ENCODE assay signal across 9 mouse cellular contexts in genomic region chr7:83549353-83549774, GRCm38 (mm10). TPM values are rescaled to one million over a fixed set of nuclear protein-coding genes. Genes with fewer than 3 reads are reported as not detected.
DNase-seq lines count a peak whose midpoint lies in the region; ATAC-seq and TF ChIP-seq lines count a peak whose summit lies in the region.
"Had no signal": no experiment of that assay in that cellular context is flagged by ENCODE, and none has a peak within 500 bp of the region (broad histone marks: within the 10 kb centered on the region; RNA-seq: fewer than 3 reads in every experiment).

No protein-coding gene starts in this region.

- no peak for TF ChIP-seq CTCF in left cerebral cortex, adult 2 months (IDR thresholded peaks at IDR 0.05)

- DNase-seq in left cerebral cortex, adult 2 months (ENCODE audit: extremely low spot score in 1 of 2, low spot score in 2 of 2): no peak
- DNase-seq in left cerebral cortex, postnatal 36 days (ENCODE audit: low spot score in 2 of 2): no peak
- no peak for DNase-seq in spleen, adult 18-20 months
- DNase-seq in urinary bladder, postnatal 10 days (ENCODE audit: low spot score): no peak
- DNase-seq: thymus, adult 18-20 months had no signal

- intact Hi-C loops in left cerebral cortex, adult 2 months (cut with DNase I): no loop called here
- intact Hi-C loops in left cerebral cortex, postnatal 36 days (cut with DNase I): loop anchor here (10.0 kb wide), 1 partner anchor 345 kb away; no protein-coding TSS in a partner anchor

- peak overlapping the region; percentile 31 for H3K4me3 ChIP-seq in left cerebral cortex, adult 2 months
- no peak overlapping the region for H3K4me3 ChIP-seq in forebrain, embryonic 12.5 days (replicated peaks)
- no peak overlapping the region for H3K4me3 ChIP-seq in hindbrain, embryonic 13.5 days
- no peak overlapping the region for H3K4me3 ChIP-seq in neural tube, embryonic 12.5 days
- H3K4me3 ChIP-seq: liver, embryonic 15.5 days had no signal

- ATAC-seq in forebrain, embryonic 12.5 days (ENCODE audit: low FRiP score): peak; percentile 63
- ATAC-seq in hindbrain, embryonic 13.5 days (ENCODE audit: low FRiP score): peak; percentile 68
- ATAC-seq in neural tube, embryonic 12.5 days (ENCODE audit: low FRiP score, low read depth): no peak

- peaks cover 20% of the 10 kb centered on the region for H3K4me1 ChIP-seq in forebrain, embryonic 12.5 days
- peaks cover 17% of the 10 kb centered on the region for H3K4me1 ChIP-seq in hindbrain, embryonic 13.5 days (replicated peaks)
- H3K4me1 ChIP-seq in neural tube, embryonic 12.5 days: peaks cover 10% of the 10 kb centered on the region; the same call in 1 of the 2 replicates
- H3K4me1 ChIP-seq: liver, embryonic 15.5 days had no signal

- H3K9ac ChIP-seq in forebrain, embryonic 12.5 days: no peak overlapping the region
- H3K9ac ChIP-seq in hindbrain, embryonic 13.5 days: peak overlapping the region; percentile 66
- peak overlapping the region; percentile 29; the same call in 1 of the 2 replicates for H3K9ac ChIP-seq in neural tube, embryonic 12.5 days
- H3K9ac ChIP-seq: liver, embryonic 15.5 days had no signal

- H3K9me3 ChIP-seq in forebrain, embryonic 12.5 days: no peaks in the 10 kb centered on the region
- H3K9me3 ChIP-seq in hindbrain, embryonic 13.5 days: no peaks in the 10 kb centered on the region
- H3K9me3 ChIP-seq in neural tube, embryonic 12.5 days: no peaks in the 10 kb centered on the region
- H3K9me3 ChIP-seq: liver, embryonic 15.5 days had no signal

- peak overlapping the region; percentile 39; the same call in 1 of the 2 replicates for H3K4me2 ChIP-seq in forebrain, embryonic 12.5 days
- peak overlapping the region; percentile 42 for H3K4me2 ChIP-seq in hindbrain, embryonic 13.5 days
- no peak overlapping the region for H3K4me2 ChIP-seq in neural tube, embryonic 12.5 days (replicated peaks)
- H3K4me2 ChIP-seq: liver, embryonic 15.5 days had no signal

- no peaks in the 10 kb centered on the region for H3K36me3 ChIP-seq in forebrain, embryonic 12.5 days (replicated peaks)
- H3K36me3 ChIP-seq in hindbrain, embryonic 13.5 days: no peaks in the 10 kb centered on the region
- H3K36me3 ChIP-seq in neural tube, embryonic 12.5 days: no peaks in the 10 kb centered on the region
- H3K36me3 ChIP-seq: liver, embryonic 15.5 days had no signal

- WGBS in forebrain, embryonic 12.5 days: 59% methylated on average over 7 of the region's 7 CpGs
- WGBS in hindbrain, embryonic 13.5 days: 67% methylated on average over 7 of the region's 7 CpGs
- 74% methylated on average over 7 of the region's 7 CpGs for WGBS in neural tube, embryonic 12.5 days

- no peaks in the 10 kb centered on the region for H3K27me3 ChIP-seq in forebrain, embryonic 12.5 days
- H3K27me3 ChIP-seq in hindbrain, embryonic 13.5 days: no peaks in the 10 kb centered on the region
- H3K27me3 ChIP-seq in neural tube, embryonic 12.5 days (replicated peaks): no peaks in the 10 kb centered on the region
- H3K27me3 ChIP-seq: liver, embryonic 15.5 days had no signal

- H3K27ac ChIP-seq in left cerebral cortex, adult 2 months: no peak overlapping the region
- peak overlapping the region; percentile 64 for H3K27ac ChIP-seq in forebrain, embryonic 12.5 days
- H3K27ac ChIP-seq in hindbrain, embryonic 13.5 days: peak overlapping the region; percentile 83
- H3K27ac ChIP-seq in neural tube, embryonic 12.5 days: peak overlapping the region; percentile 20; the same call in 1 of the 2 replicates
- H3K27ac ChIP-seq: liver, embryonic 15.5 days had no signal

RNA-seq across cellular contexts. Expression of gene Tmc3, which starts 35.4 kb away (rescaled TPM):
- total RNA-seq in left cerebral cortex, adult 2 months (2021): under 1 TPM; 0.29 to 0.40 TPM
- total RNA-seq in left cerebral cortex, postnatal 36 days (2021): under 1 TPM; 0.12 to 0.23 TPM
- polyA plus RNA-seq in forebrain, embryonic 12.5 days (2016; fragmentation: Nextera tagmentation; extraction: Ambion mirVana): 0.14 and 0.26 TPM in 2 replicates
- 0.21 and 0.39 TPM in 2 replicates for polyA plus RNA-seq in hindbrain, embryonic 13.5 days (2015; fragmentation: Nextera tagmentation; extraction: Ambion mirVana)
- 0.10 and 0.28 TPM in 2 replicates for polyA plus RNA-seq in neural tube, embryonic 12.5 days (2016; fragmentation: Nextera tagmentation; extraction: Ambion mirVana)
